Mouse (Mus musculus) bone marrow, adult 2 months (tissue): ENCODE results near the gene Cdnf. TPM values are rescaled to one million over a fixed set of nuclear protein-coding genes. Genes with fewer than 3 reads are reported as not detected.

Source experiments
- H3K27ac ChIP-seq: fragments of 200-500 bp; 2 replicates; pipeline ENCODE4 v1.5.1; 2012; ENCODE audit warnings: low read depth, mild to moderate bottlenecking, control low read depth, inconsistent platforms, low read length; ENCODE audit not compliant: control insufficient read depth, poor library complexity, insufficient read depth
- H3K4me1 ChIP-seq: fragments of 200-500 bp; 2 replicates; pipeline ENCODE4 v1.6.1; 2011; ENCODE audit warnings: low read length; ENCODE audit not compliant: control insufficient read depth, insufficient read depth
- H3K4me3 ChIP-seq: fragments of 200-500 bp; replicated peaks from 2 replicates; pipeline ENCODE3; 2011; ENCODE audit warnings: mild to moderate bottlenecking, low read depth, low read length, control low read depth; ENCODE audit not compliant: control insufficient read depth
- CTCF ChIP-seq: fragments of 200-500 bp; IDR thresholded peaks from 2 replicates; pipeline ENCODE4 v1.5.1; 2011; ENCODE audit warnings: low read length, control low read depth; ENCODE audit not compliant: control insufficient read depth, insufficient read depth
- POLR2A ChIP-seq: fragments of 200-500 bp; IDR thresholded peaks from 2 replicates; pipeline ENCODE4 v1.6.1; 2011; ENCODE audit warnings: low read depth, mild to moderate bottlenecking, control low read depth, low read length, borderline replicate concordance; ENCODE audit not compliant: control insufficient read depth
- WGBS: fragments of 180-500 bp; shearing (Covaris S2); methylation state at CpG from one replicate; pipeline ENCODE4 v1.1.7; 2018; 5-methylcytosine and 5-hydroxymethylcytosine counted together
- polyA plus RNA-seq: library from polyadenylated mRNA; stranded (reverse); fragments of >200 nt; gene quantifications from 2 replicates; pipeline ENCODE4 v1.2.4, GENCODE M21; 2011; ENCODE audit warnings: low replicate concordance; ENCODE audit not compliant: missing spikeins, insufficient read depth, insufficient read length

Gene Cdnf
- polyA plus RNA-seq, 1 experiment, result not detected

DNA sequence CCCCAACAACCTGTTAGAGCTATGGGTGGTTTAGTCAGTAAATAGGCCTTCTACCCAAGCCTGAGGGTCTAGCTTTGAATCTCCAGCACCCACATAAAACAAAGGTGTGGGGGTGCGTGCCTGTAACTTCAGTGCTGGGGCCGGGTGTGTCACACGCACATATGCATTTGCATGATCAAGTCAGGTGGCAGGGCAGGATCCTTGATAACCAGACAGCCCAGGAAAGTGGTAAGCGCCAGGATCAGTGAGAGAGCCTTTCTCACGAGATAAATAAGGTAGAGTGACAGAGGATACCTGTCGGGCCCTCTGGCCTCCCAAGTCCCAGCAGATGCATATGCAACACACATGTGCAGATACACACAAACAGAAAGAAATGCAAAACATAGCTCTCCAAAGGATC lies 13.3 kb upstream of the Cdnf start:
- no peak overlapping the region for H3K4me3 ChIP-seq
- peaks cover 1% of the 10 kb centered on the region; the same call in 1 of the 2 replicates for H3K4me1 ChIP-seq
- TF ChIP-seq CTCF, result no peak
- TF ChIP-seq POLR2A, result no peak
- 77% methylated on average over 6 of the region's 6 CpGs for WGBS
- no peak overlapping the region for H3K27ac ChIP-seq

DNA sequence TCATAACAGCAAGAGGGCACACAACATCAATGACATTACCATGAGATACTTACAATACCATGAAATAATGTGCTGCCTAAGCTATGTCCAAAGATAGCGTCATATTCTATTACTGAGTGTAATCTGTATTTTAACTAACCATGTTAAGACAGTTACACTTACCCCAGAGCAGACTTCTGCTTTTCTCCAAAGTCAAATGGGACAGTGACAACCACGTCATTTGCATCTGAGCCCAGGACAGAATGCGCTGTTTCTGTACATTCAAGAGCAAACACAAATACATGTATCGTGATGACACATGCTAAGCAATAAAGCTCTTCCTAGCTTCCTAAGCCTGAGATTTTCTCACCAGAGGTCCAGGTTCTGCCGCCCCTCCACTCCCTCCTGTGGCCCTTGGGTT lies 11.9 kb upstream of the Cdnf start:
- 70% methylated on average over 5 of the region's 5 CpGs for WGBS
- no peak for TF ChIP-seq POLR2A
- no peak for TF ChIP-seq CTCF
- no peak overlapping the region for H3K27ac ChIP-seq
- no peak overlapping the region for H3K4me3 ChIP-seq
- peaks cover 1% of the 10 kb centered on the region; the same call in 1 of the 2 replicates for H3K4me1 ChIP-seq

DNA sequence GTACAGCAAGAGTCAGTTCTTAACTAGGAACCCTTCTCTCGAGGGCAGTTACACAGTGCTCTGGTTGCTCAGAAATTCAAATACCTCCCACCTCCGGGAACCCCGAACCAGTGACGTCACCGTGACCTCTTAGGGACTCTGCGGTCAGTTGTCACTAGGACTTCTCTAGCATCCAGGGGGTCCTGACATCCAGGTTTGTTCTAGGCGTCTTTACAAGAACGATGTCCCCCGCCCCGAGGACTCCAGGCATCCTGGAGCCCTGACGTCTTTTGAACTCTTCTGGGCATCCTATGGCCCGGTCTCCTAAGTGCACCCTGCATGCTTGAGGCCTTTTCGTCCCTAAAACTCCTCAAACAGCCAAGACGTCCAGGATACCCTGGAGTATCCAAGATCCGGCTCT lies 754 bp upstream of the Cdnf start:
- H3K4me3 ChIP-seq, result peak overlapping the region; percentile 88
- H3K4me1 ChIP-seq, result no peaks in the 10 kb centered on the region; the same call in 1 of the 2 replicates
- peak overlapping the region; percentile 90 for H3K27ac ChIP-seq
- TF ChIP-seq CTCF, result no peak
- no peak for TF ChIP-seq POLR2A
- under 1% methylated on average over 15 of the region's 15 CpGs for WGBS

DNA sequence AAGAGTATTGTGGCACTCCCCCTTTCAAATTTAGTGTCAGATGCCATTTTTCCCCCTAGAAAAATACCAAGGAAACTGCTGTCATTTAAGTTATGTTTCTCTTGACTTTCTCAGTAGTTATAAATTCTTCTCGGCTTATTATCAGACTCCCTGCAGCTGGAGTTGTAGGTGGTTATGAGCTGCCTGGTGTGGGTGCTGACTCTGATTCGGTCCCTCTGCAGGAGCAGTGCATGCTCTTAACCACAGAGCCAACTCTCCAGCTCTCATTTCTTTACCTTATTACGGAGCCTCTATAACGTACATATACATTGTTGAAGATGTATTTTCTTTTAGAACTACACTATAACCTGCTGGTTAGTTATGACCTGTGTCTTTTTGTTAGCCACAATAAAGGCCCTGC lies 9.7 kb downstream of the Cdnf start:
- H3K4me1 ChIP-seq, result no peaks in the 10 kb centered on the region; the same call in none of the 2 replicates
- H3K4me3 ChIP-seq, result no peak overlapping the region
- no peak for TF ChIP-seq POLR2A
- no peak for TF ChIP-seq CTCF
- WGBS, result 58% methylated on average over 4 of the region's 4 CpGs
- H3K27ac ChIP-seq, result no peak overlapping the region

DNA sequence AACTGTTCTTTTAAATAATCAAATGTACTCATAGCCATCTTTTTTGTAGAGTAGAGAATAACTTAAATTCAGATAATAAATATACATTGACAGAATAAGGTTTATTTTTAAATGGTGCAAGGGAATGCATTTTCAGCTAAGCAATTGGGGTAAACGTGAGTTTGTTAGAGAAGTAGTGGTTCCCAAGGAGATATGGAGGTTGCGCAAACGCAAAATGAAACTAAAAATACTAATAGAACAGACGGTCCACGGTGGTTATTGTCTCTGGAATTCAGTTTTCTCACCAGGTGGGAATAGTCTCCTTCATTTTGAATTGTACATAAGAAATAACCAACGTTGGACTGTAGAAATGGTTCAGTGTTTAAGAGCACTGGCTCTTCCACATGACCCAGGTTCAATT lies 13.5 kb downstream of the Cdnf start:
- Histone ChIP-seq H3K4me1 (no peaks in the 10 kb centered on the region; the same call in none of the 2 replicates), H3K27ac (no peak overlapping the region), H3K4me3 (peak overlapping the region; percentile 36)
- 30% methylated on average over 6 of the region's 6 CpGs for WGBS
- TF ChIP-seq POLR2A (no peak), CTCF (no peak)

DNA sequence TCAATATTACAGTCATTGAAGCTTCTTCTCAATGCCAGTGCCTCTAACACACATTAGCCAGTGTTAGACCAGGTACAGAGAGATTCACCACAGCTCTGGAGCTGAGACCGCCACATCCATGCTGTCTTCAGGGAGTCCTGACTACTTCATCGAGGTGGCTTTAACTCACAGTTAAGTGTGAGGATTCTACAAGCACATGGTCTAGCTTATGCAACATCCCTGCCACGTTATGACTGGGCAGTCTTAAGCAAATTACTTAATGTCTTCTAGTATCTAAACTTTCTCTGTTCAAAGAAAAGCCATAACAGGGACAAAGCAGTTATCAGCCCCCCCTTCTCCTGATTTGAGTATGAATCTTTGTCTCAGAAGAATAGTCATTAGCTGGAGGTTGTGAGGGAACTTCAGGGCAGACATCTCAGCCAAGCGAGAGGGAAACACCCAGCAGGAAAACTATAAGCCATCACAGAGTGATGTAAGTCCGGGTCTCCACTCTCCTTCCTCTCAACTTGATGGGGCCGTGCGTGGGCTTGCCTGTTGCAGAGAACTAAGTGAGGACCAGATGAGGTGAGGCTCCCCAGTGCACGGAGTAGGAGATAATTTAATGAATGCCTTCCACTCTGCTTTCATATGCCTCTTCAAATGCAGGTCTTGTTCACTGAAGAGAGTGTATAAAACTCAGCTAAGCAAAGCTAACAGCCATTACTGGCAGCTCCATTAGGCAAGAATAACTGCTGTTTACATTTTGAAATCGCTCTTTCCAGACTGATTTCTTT lies 28.7 kb downstream of the Cdnf start:
- Histone ChIP-seq H3K4me1 (peaks cover 2% of the 10 kb centered on the region; the same call in 1 of the 2 replicates), H3K4me3 (no peak overlapping the region), H3K27ac (no peak overlapping the region; the same call in 1 of the 2 replicates)
- 37% methylated on average over 9 of the region's 9 CpGs for WGBS
- no peak for TF ChIP-seq POLR2A
- TF ChIP-seq CTCF, result no peak

DNA sequence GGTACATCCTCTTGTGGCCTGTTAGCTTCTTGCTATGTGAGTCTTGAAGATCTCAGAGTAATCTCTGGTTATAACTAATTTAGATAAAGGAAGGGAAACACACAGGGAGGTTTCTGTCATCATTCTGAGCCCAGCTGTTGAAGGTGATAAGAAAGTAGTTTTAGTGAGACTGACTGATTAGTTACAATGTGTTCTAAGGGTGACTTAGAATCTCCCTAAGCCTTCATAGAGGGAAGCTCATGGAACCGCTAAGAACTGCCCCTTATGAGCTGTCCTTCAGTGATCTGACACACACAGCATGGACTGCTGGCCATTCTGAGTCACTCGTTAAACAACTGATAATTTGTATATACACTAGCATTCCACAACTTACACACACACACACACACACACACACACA lies 33.2 kb downstream of the Cdnf start:
- TF ChIP-seq CTCF, result no peak
- no peak for TF ChIP-seq POLR2A
- H3K4me3 ChIP-seq, result no peak overlapping the region
- WGBS, result 49% methylated on average over 2 of the region's 2 CpGs

DNA sequence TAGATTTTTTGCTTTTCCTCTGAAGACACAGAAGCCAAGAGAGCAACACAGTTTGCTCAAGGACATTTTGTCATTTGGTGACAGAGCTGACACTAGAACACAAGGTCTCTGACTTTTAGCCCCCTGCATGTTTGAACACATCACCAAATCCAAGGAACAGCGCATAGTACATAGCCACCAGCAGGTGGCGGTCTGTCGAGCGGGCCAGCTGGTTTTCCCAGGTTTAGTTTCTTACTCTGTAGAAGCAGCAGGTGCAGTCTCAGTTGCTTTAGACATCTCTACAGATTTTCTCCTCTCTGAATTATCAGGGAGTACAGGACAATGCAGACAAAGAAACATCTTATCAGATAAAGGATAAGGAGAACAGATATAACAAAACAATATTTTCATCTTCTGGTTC lies 33.8 kb downstream of the Cdnf start:
- WGBS, result 3% methylated on average over 4 of the region's 4 CpGs
- H3K27ac ChIP-seq, result no peak overlapping the region
- no peak overlapping the region for H3K4me3 ChIP-seq
- TF ChIP-seq CTCF, result peak; percentile 79
- no peak for TF ChIP-seq POLR2A
- H3K4me1 ChIP-seq, result peaks cover 2% of the 10 kb centered on the region; the same call in 1 of the 2 replicates

More for the DNA sequence above, 33.2 kb downstream of the Cdnf start:
- Histone ChIP-seq H3K4me1 (peaks cover 2% of the 10 kb centered on the region; the same call in 1 of the 2 replicates), H3K27ac (no peak overlapping the region)
